Mouse (Mus musculus) ES-Bruce4 (cell line): ENCODE measurements around the gene Hfe2. TPM values are rescaled to one million over a fixed set of nuclear protein-coding genes. Genes with fewer than 3 reads are reported as not detected.

Source experiments
- H3K27ac ChIP-seq: 2 replicates; pipeline ENCODE4 v1.5.1; 2012; ENCODE audit warnings: low read length, inconsistent platforms; ENCODE audit not compliant: insufficient read depth
- H3K27me3 ChIP-seq: 2 replicates; pipeline ENCODE4 v1.6.1; 2012; ENCODE audit warnings: mild to moderate bottlenecking, low read length, inconsistent platforms; ENCODE audit not compliant: control insufficient read depth, poor library complexity, insufficient read depth, severe bottlenecking
- H3K36me3 ChIP-seq: 2 replicates; pipeline ENCODE4 v1.6.1; 2012; ENCODE audit warnings: inconsistent platforms, mild to moderate bottlenecking, low read length, moderate library complexity; ENCODE audit not compliant: control insufficient read depth, poor library complexity, insufficient read depth, severe bottlenecking
- H3K4me1 ChIP-seq: one replicate; pipeline ENCODE4 v1.8.1; 2011; ENCODE audit warnings: low read length; ENCODE audit not compliant: control insufficient read depth, insufficient read depth
- H3K4me3 ChIP-seq: 2 replicates; pipeline ENCODE4 v1.5.1; 2011; ENCODE audit warnings: low read depth, mild to moderate bottlenecking, low read length
- H3K9ac ChIP-seq: 2 replicates; pipeline ENCODE4 v1.6.1; 2012; ENCODE audit warnings: low read depth, mild to moderate bottlenecking, inconsistent platforms; ENCODE audit not compliant: poor library complexity, severe bottlenecking
- H3K9me3 ChIP-seq: replicated peaks from 2 replicates; pipeline ENCODE4 v1.6.1; 2012; ENCODE audit warnings: mild to moderate bottlenecking, low read length, inconsistent platforms; ENCODE audit not compliant: control insufficient read depth, poor library complexity, insufficient read depth, severe bottlenecking
- CTCF ChIP-seq: IDR thresholded peaks from one replicate; pipeline ENCODE4 v1.8.1; 2011; ENCODE audit warnings: low read depth, low read length
- EP300 ChIP-seq: IDR thresholded peaks from 2 replicates; pipeline ENCODE4 v1.6.1; 2011; ENCODE audit warnings: low read depth, low read length; ENCODE audit not compliant: insufficient read depth
- POLR2A ChIP-seq: IDR thresholded peaks from one replicate; pipeline ENCODE4 v1.8.1; 2011; ENCODE audit warnings: low read length; ENCODE audit not compliant: insufficient read depth
- polyA plus RNA-seq: library from polyadenylated mRNA; stranded (reverse); fragments of >200 nt; gene quantifications from 2 replicates; pipeline ENCODE4 v1.2.4, GENCODE M21; 2011; ENCODE audit warnings: low read depth; ENCODE audit not compliant: missing spikeins, insufficient read depth, insufficient read length

The Hfe2 gene
- polyA plus RNA-seq, 1 experiment: 0.88 TPM

- Histone ChIP-seq H3K4me1 (peaks cover 1% of the 10 kb centered on the region), H3K27me3 (no peaks in the 10 kb centered on the region), H3K4me3 (no peak overlapping the region), H3K9me3 (no peaks in the 10 kb centered on the region), H3K27ac (peak overlapping the region; percentile 20), H3K36me3 (peaks cover 17% of the 10 kb centered on the region), H3K9ac (no peak overlapping the region)
- no peak for TF ChIP-seq CTCF
Observed at GRCm38 (mm10) chr3:96564633-96565032, 39.7 kb downstream of the Hfe2 start.

GRCm38 (mm10) chr3:96565105-96565504 lies 40.1 kb downstream of the Hfe2 start:
- no peaks in the 10 kb centered on the region for H3K27me3 ChIP-seq
- H3K4me1 ChIP-seq: peaks cover 1% of the 10 kb centered on the region
- H3K27ac ChIP-seq: no peak overlapping the region
- no peak overlapping the region for H3K4me3 ChIP-seq
- no peaks in the 10 kb centered on the region for H3K9me3 ChIP-seq
- no peak overlapping the region for H3K9ac ChIP-seq
- peaks cover 12% of the 10 kb centered on the region for H3K36me3 ChIP-seq
- TF ChIP-seq POLR2A (no peak), EP300 (peak; percentile 59; the same call in 1 of the 2 replicates)

- Histone ChIP-seq H3K9ac (no peak overlapping the region), H3K27ac (no peak overlapping the region), H3K4me3 (no peak overlapping the region), H3K36me3 (no peaks in the 10 kb centered on the region), H3K9me3 (no peaks in the 10 kb centered on the region), H3K27me3 (no peaks in the 10 kb centered on the region), H3K4me1 (peaks cover 1% of the 10 kb centered on the region)
- TF ChIP-seq EP300: no peak
- TF ChIP-seq POLR2A: no peak
- no peak for TF ChIP-seq CTCF
Observed at GRCm38 (mm10) chr3:96566661-96567450, 41.9 kb downstream of the Hfe2 start.

GRCm38 (mm10) chr3:96568605-96569004 lies 43.6 kb downstream of the Hfe2 start:
- peak overlapping the region; percentile 58 for H3K27ac ChIP-seq
- no peaks in the 10 kb centered on the region for H3K9me3 ChIP-seq
- no peak overlapping the region for H3K9ac ChIP-seq
- TF ChIP-seq POLR2A: no peak
- TF ChIP-seq EP300: no peak
- no peak for TF ChIP-seq CTCF
- no peak overlapping the region for H3K4me3 ChIP-seq
- H3K36me3 ChIP-seq: no peaks in the 10 kb centered on the region
- H3K4me1 ChIP-seq: peaks cover 1% of the 10 kb centered on the region
- no peaks in the 10 kb centered on the region for H3K27me3 ChIP-seq

GRCm38 (mm10) chr3:96569506-96569905 lies 44.5 kb downstream of the Hfe2 start:
- peak overlapping the region; percentile 65 for H3K4me3 ChIP-seq
- H3K27me3 ChIP-seq: no peaks in the 10 kb centered on the region
- peaks cover 1% of the 10 kb centered on the region for H3K4me1 ChIP-seq
- no peaks in the 10 kb centered on the region for H3K36me3 ChIP-seq
- peak overlapping the region; percentile 29 for H3K9ac ChIP-seq
- H3K27ac ChIP-seq: peak overlapping the region; percentile 57
- no peaks in the 10 kb centered on the region for H3K9me3 ChIP-seq
- TF ChIP-seq EP300: 0 out of 2 replicates have a peak, but pooled peaks have one; percentile 22
- no peak for TF ChIP-seq POLR2A
- no peak for TF ChIP-seq CTCF

- Histone ChIP-seq H3K27me3 (no peaks in the 10 kb centered on the region), H3K9me3 (no peaks in the 10 kb centered on the region), H3K9ac (peak overlapping the region; percentile 29), H3K4me3 (peak overlapping the region; percentile 65), H3K4me1 (peaks cover 2% of the 10 kb centered on the region), H3K27ac (peak overlapping the region; percentile 77), H3K36me3 (no peaks in the 10 kb centered on the region)
- TF ChIP-seq EP300: no peak
- no peak for TF ChIP-seq POLR2A
- TF ChIP-seq CTCF: no peak
Observed at GRCm38 (mm10) chr3:96569966-96570605, 45.1 kb downstream of the Hfe2 start.
